ENCODE assay signal across 23 mouse cellular contexts in the genomic region with DNA sequence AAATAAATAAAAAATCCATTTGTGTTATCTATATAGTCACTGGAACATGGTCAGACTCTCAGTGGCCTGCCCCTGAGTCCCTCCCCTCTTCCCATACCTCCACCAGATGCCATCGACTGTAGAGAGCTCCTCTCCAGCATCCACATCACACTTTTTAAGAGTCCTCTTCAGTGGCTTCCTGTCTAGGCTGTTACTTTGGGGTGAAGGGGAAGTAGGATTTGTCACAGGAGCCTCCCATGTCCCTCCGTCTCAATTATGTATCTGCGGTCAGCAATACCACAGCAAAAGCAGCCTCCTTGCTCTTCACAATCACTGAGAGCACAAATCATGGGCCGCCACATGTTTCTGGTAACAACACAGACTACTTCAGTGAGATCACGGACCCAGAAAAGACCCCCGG.
A peak's percentile ranks its signal among the peaks of the same experiment; 100 is the strongest.
DNase-seq lines count a peak whose midpoint lies in the region; ATAC-seq and TF ChIP-seq lines count a peak whose summit lies in the region.
"Had no signal": no experiment of that assay in that cellular context is flagged by ENCODE, and none has a peak within 500 bp of the region (broad histone marks: within the 10 kb centered on the region; RNA-seq: fewer than 3 reads in every experiment).

No protein-coding gene starts in this region.

- no peak for DNase-seq in layer of hippocampus, adult 2 months (ENCODE audit: low spot score in 2 of 2)
- DNase-seq in layer of hippocampus, postnatal 10 days (ENCODE audit: low spot score in 2 of 2): no peak
- DNase-seq in adrenal gland, adult 2 months: no peak
- DNase-seq in lung, postnatal 36 days: no peak
- no peak for DNase-seq in urinary bladder, postnatal 10 days (ENCODE audit: low spot score)
- DNase-seq: adrenal gland, adult 8-10 months; adrenal gland, postnatal 14 days; adrenal gland, postnatal 36 days; cerebellum, adult 11 months; cerebellum, adult 18-20 months; cerebellum, adult 8-10 months; cerebellum, adult 9-11 months; cerebellum, postnatal 25 days; embryo, embryonic 11 days had no signal

- TF ChIP-seq CTCF in layer of hippocampus, adult 2 months (conservative IDR thresholded peaks at IDR 0.05): no peak

- peak overlapping the region; percentile 80; the same call in 1 of the 2 replicates for H3K27ac ChIP-seq in layer of hippocampus, adult 2 months
- H3K27ac ChIP-seq: embryonic facial prominence, embryonic 13.5 days; embryonic facial prominence, embryonic 15.5 days; forebrain, embryonic 10.5 days; forebrain, embryonic 12.5 days had no signal

- peak; percentile 42; the same call in 1 of the 2 replicates for ATAC-seq in common myeloid progenitor, adult 5-6 weeks (replicated peaks; ENCODE audit: low read depth, poor library complexity, severe bottlenecking)
- peak; percentile 56; the same call in 1 of the 2 replicates for ATAC-seq in megakaryocyte, adult 5-6 weeks (ENCODE audit: poor library complexity, severe bottlenecking)
- ATAC-seq: forebrain, embryonic 14.5 days; forebrain, embryonic 16.5 days had no signal

- no peak overlapping the region for H3K4me3 ChIP-seq in layer of hippocampus, adult 2 months
- H3K4me3 ChIP-seq: embryonic facial prominence, embryonic 13.5 days; embryonic facial prominence, embryonic 15.5 days; erythroblast, embryonic 14.5 days; forebrain, embryonic 10.5 days; forebrain, embryonic 12.5 days had no signal
